Mouse (Mus musculus) frontal cortex, adult 2 months (tissue): ENCODE data around the gene Lrrc14b. TPM values are rescaled to one million over a fixed set of nuclear protein-coding genes. Genes with fewer than 3 reads are reported as not detected.

Source experiments
- polyA plus RNA-seq: library from polyadenylated mRNA; depleted of rRNA; stranded (reverse); fragments of >200 nt; gene quantifications from 2 replicates; pipeline ENCODE4 v1.2.3, GENCODE M21; 2012; rRNA removed

Lrrc14b gene
- polyA plus RNA-seq, 1 experiment = 0.34 TPM

Other genes with a start within 250 kb of the Lrrc14b start
- gene Slc9a3, start 242.5 kb downstream of the Lrrc14b start, polyA plus RNA-seq = 0.61 and 0.84 TPM in 2 replicates
- gene Exoc3, start 155.3 kb downstream of the Lrrc14b start, polyA plus RNA-seq = 49.9 and 52.2 TPM in 2 replicates
- 0.50 and 0.66 TPM in 2 replicates for gene Ahrr, start 71.7 kb downstream of the Lrrc14b start, polyA plus RNA-seq
- gene Pdcd6, start 46.4 kb downstream of the Lrrc14b start, polyA plus RNA-seq = 132 and 134 TPM in 2 replicates
- 290 and 314 TPM in 2 replicates for gene Sdha, start 13.7 kb downstream of the Lrrc14b start, polyA plus RNA-seq
- 27.7 and 29.4 TPM in 2 replicates for gene Ccdc127, start 13.7 kb downstream of the Lrrc14b start, polyA plus RNA-seq
- 2.6 and 2.9 TPM in 2 replicates for gene Zfp72, start 26.8 kb upstream of the Lrrc14b start, polyA plus RNA-seq
- gene Ftl1-ps1, start 35.7 kb upstream of the Lrrc14b start, polyA plus RNA-seq = 20.8 and 27.9 TPM in 2 replicates
- 7.4 and 7.7 TPM in 2 replicates for gene Zfp825, start 130.0 kb upstream of the Lrrc14b start, polyA plus RNA-seq